Mouse (Mus musculus): ENCODE results near the gene Hnrnpul2. TPM values are rescaled to one million over a fixed set of nuclear protein-coding genes. Genes with fewer than 3 reads are reported as not detected.

Hnrnpul2 gene
- polyA plus RNA-seq (2015; fragmentation: Nextera tagmentation; extraction: Ambion mirVana): 6.9 and 7.5 TPM in 2 replicates

DNA sequence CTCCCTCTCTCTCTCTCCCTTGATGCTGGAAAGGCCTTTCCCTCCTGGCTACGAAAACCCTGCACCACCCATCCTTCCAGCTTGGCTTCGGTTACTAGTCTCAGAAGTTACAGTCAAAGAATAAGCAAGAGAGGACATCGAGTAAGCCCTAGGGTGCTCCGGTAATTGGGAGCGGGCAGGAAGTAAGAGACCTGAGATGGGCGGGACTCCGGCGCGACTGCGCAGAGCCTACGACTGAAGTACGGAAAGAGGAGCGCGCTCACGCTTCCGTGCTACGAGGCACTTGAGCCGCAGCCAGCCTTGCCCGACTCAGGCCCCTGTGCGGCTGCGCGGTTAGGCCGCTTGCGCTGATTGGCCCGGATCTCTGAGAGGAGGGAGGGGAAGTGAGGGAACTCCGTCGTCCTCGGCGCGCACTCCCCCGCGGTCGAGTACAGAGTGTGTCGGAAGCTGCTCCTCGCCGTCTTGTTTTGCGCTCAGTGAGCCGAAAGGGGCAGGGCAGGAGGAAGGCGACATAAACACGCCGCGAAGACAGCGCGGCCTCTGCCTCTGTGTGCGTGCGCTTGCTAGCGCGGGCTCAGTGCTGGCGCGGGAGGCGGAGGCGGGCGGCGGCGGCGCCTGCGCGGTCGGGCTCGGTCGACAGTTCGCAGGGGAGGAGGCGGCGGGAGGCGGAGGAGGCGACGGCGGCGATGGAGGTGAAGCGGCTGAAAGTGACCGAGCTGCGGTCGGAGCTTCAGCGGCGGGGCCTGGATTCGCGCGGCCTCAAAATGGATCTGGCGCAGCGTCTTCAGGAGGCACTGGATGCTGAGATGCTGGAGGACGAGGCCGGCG, at the start of gene Hnrnpul2:
Hnrnpul2 (plus strand) TSS at position 415 of the 828 bp plus-strand sequence.

DNA sequence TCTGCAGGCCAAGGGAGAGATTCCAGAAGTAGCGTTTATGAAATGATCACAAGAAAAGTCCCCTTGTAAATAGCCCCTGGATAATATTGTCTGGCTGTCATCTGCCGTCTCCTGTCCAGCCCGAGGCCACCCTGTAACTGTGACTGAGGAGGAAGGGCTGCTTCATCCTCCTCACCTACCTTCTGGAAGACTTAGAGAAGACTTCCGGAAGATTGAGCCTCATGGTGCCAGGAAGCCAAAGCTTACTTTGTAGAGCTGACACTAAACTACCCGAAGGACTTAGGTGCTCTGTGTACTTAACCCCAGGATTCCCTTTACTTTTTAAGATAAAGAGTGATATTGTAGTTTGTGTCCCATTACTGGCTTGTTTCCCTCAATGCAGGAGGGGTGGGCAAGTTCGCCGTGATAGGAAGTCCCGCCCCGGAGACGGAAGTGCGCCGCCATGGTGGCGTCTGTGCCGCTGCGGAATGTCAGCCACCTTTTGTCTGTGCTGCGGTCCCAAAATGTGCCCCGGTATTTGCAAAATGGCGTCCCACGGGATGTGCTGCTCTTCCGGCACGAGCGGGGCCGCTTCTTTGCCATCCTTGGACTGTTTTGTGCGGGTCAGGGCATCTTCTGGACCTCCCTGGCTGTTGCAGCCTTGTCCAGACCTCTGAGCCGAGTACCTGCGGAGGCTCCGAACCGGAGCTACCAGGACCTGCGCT, 49.1 kb upstream of the Hnrnpul2 start, which contains the start of gene Tmem223:
Tmem223 (plus strand) TSS at position 430 of the 704 bp plus-strand sequence.

DNA sequence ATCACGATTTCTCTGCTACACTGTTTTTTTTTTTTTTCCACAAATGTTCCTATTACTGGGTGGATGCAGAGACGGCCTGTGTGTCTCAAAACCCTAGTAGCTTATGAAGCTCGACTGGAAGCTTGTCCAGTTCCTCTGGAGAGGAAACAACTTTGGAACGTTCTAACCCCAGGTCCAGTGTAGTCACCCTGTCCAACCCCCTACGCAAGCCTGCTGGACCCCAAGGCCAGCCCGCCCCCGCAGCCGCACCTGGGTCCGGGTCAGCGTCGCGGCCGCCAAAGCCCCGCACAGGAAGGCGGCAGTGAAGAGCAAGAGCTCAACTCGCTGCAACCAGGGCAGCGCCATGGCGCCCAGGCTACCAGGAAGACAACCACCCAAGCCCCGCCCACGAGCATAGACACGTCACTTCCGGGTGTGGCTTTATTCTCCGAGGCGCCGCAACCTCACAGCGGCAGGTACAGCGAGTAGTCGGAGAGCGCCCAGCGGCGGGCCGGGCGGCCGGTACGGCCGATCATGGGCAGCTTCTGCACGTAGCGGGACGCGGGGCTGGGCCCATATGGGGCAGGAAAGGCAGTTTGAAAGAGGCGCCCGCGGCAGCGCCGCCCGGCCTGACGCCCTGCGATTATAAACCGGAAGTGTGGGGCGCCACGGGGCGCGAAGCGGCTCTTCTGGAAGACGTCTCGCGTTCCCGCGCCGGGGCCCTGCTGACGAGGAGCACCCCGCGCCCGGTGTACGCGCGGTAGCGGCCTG, 45.5 kb upstream of the Hnrnpul2 start, which contains the start of gene Tmem179b:
Tmem179b (minus strand) TSS at position 382 of the 750 bp plus-strand sequence.

DNA sequence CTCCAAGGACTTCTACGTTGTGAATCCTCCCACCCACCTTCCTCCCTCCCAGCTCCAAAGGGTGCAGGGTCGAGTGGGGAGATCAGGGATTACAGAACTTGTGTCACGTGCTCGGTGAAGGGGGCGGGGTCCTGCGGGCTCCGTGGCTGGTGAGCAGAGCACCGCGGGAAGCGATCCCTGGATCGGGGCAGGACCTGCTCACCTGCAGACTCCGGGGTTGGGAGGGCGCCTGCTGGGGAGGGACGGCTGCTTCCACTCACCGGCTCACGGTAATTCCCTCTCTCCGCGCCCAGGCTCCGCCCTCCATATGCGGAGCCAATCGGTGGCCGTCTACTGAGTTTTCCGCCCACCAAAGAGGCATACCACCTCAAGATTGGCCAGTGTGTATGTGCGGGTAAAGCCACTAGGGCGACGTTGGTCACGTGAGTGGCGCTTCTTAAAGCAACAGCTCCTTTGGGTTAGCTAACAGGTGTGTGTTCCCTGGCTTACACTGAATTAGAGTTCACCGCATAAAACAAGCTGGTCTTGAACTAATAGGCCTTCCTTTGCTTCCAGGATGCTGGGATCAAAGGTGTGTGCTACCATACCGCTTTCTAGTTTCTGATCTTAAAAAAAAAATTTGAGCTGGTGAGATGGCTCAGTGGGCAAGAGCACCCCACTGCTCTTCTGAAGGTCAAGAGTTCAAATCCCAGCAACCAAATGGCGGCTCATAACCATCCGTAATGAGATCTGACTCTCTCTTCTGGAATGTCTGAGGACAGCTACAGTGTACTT, 33.6 kb upstream of the Hnrnpul2 start, which contains the start of gene Taf6l:
Taf6l (minus strand) TSS at position 410 of the 774 bp plus-strand sequence.

DNA sequence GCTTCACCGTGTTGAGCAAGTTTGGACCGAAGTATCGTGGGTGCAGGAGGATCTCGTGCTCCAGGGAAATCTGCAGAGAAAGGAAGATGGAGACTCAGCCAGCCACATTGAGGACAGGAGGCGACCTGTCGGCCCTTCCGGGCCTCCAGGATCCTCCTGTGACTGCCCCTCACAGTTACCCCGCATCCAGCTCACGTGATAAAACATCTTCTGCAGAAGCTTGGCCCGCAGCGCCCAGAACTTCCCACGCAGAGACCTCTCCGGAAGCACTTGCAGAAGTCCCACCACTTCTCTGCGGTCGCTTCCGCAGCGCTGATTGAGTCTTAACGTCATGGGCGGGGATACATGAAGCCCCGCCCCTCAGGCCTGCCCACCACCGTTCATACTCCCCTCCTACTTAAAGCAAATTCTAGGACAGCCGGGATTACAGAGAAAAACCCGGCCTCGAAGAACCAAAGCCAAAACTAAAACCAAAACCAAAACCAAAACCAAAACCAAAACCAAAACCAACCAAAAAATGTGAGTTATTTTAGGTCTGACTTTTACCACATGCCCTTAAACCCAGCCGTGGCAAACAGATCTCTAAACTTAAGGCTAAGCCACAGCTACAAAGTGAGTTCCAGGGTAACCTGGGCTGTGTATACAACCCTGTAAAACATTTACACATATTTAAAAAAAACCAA, 21.4 kb upstream of the Hnrnpul2 start, which contains the start of gene Polr2g:
Polr2g (minus strand) TSS at position 314 of the 683 bp plus-strand sequence.

DNA sequence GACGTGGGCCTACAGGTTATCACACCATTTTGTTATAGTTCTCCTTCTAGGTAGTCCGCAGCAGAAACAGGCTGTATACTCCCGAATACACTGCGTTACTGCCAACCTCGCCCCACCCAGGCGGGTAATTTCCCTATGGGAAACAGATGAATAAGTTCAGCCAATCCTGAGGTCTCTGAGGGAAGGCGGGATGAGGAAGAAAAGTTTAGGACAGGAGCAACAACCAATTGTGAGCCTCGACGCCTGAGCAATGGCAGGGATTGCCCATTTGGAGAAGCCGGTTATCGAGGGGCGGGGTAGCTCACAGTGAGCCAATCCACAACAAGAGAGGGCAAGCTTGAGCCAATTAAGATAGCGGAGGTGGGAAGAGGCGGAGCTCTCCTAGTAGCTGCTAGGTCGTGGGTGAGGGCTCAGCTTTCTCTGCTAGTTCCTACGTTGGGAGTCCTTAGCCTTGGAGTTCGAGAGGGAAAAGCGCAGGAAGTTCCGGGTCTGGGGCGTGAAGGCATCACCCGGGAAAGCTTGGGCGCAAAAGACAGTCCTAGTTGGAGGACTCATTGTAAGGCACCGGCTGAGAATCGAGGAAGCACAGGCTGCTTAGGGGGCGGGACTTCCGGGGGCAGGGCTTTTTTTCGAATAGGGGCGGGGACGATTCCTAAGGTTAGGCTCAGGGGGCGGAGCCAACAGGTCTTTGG, 17.5 kb upstream of the Hnrnpul2 start, which contains the start of gene Zbtb3:
Zbtb3 (plus strand) TSS at position 426 of the 692 bp plus-strand sequence.

DNA sequence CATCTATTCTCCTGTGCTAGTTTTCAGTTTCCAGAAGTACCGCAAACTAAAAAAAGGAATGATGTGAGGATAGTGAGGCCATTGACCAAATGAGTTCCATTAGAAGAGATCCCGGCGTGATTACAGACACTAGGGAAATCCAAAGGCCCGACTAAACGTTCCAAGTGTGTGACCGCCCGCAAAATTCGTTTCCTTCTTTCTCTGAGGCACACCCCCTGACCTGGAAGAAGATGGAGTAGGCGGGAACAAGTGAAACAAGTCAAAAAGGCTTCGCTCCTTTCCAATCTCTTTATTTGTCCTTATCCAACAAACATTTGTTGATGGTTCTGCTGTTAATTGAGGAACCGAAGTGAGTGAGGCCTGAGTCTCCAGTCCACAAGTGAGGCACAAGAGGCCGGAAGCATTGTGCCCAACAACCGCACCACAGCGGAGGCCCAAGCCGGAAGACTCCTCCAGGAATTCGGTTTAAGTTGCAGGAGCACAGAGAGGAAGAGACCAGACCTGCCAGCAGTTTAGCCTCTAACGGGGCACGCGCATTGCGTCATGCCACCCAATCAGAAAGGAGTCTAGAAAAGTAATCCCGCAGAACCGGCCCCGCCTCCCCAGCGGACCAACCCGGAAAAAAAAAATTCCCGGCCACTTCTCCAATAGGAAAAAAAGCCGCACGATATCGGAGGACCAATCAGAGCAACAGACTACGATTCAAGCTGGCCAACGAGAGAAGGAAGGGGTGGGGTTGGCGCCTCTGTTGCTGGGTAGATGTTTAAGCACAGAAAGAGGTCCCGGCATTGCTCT, 812 bp upstream of the Hnrnpul2 start, which contains the start of gene Ttc9c:
Ttc9c (minus strand) TSS at position 533 of the 795 bp plus-strand sequence.

DNA sequence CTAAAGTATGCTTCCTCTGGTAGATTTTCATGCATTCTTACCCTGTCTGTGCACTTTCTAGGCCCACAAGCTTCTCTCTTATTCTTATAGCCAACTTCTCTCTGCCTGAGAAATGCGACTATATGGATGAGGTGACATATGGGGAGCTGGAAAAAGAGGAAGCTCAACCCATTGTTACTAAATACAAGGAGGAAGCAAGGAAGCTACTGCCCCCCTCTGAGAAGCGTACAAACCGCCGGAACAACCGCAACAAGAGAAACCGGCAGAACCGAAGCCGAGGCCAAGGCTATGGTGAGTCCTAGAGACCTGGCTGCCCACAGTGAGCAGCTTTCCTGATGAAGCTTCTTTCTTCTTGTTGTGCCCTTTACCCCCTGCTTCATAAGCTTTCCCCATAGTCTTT, 9.8 kb downstream of the Hnrnpul2 start, which contains the start of gene AC129217.1:
AC129217.1 (plus strand) TSS at position 114 of the 400 bp plus-strand sequence.

DNA sequence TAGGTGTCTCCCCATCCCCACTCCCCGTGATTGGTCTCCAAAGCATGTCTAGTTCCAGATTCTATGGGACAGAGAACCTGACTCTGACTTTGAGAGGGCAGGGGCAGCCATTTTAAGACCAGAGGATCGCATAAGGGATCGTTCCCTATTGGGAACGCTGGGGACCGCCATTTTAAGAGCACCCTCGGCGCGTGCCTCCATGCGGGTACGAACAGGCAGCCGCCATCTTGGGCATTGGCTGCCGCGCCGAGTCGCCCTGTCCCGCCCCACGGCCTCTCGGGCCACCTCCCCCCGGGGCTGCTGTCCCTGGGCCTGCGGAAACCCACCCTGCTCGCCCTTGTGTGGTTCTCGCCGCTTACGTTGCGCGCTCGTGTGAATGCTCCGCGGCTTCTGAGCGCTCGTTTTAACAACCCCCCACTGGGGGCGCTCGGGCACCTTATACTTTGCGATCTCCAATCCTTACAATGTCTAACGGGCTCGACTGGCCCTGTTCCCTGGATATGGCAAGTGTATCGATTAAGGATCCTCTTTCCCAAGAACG, 17.5 kb downstream of the Hnrnpul2 start, which contains the start of gene Bscl2:
Bscl2 (plus strand) TSS at position 217 of the 541 bp plus-strand sequence.

DNA sequence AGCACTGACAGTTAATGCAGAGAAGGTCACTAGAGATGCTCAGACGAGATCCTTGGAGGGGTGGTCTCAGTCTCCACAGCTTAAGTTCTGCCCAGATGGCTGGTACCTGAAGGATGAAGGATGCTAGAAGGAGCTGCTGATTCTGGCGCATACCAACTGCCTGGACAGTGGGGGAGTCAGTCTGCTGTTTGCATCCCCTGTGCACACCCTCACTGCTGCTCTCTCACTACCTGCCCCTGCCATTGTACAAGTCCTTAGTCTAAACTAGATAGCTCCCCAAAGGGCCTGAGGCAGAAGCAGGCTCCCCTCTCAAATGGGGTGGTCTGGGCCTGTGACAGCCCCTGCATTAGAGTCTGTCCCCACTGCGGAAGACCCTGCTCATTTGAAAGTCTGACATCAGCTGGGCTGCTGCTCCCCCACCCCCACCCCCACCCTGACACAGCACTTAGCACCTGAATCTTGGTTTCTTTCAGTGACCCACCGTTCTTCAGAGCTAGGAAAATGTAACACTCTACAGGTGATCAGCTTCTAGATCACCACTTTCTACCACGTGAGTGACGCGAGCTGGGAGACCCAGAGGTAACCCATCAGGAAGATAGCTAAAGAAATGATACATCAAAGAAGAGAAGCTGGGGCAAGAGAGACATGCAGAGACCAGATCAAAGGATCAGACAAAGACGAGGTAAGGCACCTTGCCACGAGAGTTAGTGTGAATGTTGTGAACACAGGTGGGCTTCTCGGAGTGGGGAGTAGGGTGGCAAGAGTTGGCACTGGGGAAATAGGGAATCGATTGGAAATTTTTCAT, 19.5 kb downstream of the Hnrnpul2 start, which contains the start of gene Gng3:
Gng3 (minus strand) TSS at position 92 of the 805 bp plus-strand sequence.

DNA sequence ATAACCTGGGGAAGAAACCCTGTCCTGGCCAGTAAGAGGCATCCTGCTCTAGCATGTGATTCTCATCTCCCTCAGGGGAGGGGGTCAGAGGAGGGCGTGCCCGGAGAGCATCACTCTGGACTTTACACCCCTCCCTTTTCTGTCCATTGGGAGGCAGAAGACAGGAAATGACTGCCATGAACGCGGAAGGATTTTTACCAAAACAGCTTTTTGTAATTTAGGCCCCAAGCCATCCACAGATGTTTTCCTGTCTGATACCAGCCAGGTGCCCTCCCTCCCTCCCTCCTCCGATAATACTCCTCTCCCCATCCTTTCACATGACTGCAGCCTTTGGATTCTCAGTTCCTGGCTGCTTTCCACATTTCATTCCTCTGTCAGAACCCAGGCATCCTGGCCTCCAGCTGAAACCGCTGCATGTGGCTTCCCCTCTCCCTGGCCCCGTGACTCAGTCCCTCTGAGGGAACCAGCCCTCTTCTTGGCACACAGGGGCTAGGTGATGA, 30.6 kb downstream of the Hnrnpul2 start, which contains the start of gene Lrrn4cl:
Lrrn4cl (plus strand) TSS at position 367 of the 500 bp plus-strand sequence.

DNA sequence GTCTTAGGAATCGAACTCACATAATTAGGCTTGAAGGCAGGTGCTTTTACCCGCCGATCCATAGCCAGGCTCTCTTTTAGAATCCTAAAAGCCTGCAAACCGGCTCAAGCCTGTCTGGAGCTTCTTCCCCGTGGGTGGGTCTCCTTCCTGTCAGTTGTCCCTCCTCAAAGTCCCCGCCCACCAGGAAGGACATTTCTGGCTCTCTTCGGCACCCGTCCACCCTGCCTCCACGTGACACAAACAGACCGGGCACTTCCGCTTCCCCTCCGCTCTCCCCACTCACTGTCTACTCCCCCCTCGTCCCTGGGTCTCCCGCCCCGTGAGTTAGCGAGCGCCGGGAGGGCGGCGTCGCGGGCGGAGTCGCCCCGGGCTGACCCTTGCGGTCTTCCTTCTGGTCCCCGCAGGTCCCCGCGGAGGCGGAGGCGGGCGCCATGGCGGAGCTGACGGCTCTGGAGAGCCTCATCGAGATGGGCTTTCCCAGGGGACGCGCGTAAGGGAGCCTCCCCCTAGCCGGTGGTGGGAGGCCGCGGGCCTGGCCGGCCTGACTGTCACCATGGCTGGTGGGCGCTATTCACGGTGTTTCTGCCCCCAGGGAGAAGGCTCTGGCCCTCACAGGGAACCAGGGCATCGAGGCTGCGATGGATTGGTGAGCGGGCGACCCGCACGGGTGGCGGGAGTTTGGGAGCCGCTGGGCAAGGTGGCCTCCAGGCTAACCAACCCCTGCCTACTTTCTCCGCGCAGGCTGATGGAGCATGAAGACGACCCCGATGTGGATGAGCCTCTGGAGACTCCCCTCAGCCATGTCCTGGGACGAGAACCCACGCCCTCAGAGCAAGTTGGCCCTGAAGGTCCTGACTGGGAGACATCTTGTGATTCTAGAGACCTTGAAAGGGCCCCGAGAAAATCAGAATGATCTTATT, 51.7 kb downstream of the Hnrnpul2 start, which contains the start of gene Ubxn1:
Ubxn1 (plus strand) TSS at position 230 of the 920 bp plus-strand sequence.

DNA sequence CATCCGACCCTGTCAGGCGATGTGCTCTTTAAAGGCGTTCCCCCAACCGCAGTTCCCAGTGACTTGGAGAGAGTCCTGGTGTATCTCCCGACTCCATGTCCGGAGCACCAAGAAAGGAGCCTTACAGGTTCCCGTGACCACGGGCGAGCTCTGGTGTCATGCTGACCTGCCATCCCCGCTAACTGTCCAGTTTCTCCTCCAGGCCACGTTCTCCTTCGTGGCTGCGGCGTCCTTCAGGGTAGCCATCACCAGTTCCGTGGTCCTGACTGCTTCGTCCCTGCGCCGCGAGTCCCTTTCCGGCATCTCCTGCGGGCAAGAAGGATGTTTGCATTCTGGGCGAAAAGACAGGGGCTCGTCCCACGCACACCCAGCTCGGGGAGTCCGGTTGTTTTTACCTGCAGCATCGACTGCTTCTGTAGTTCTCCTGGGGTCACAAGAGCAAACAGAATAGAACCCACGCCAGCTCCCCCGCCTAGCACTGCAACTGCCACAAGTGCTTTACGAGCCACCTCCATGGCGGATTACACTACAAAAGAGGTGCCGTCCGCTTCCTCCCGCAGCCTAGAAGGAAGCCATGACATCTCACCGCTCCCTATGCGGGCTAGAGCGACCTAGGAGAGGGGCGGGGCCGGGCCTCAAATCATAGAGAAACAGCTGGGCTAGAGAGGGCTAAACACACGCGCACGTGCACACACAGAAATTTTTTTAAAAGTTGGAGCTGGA, 60.7 kb downstream of the Hnrnpul2 start, which contains the start of gene Uqcc3:
Uqcc3 (minus strand) TSS at position 613 of the 723 bp plus-strand sequence.

DNA sequence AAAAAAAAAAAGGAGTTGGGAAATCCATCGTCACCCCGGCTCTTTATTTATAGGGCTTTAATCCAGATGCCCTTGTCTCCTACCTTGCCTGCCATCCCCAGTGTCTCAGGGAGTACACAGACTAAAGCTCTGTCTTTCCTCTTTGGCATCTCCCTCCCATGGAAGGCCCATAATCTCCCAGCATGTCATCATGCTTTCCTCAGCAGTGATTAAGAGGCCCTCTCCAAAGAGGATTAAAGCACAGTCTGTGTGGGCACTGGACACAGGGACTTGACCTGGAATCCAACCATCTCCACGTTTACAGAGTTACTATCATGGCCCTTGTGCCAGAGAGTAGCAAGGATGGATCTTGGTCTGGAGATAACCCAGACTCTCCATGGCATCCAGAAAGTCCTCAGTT, 63.8 kb downstream of the Hnrnpul2 start, which contains the start of the genes Lbhd1 and Gm49403:
Lbhd1 (plus strand) TSS at position 117 of the 400 bp plus-strand sequence.
Gm49403 (plus strand) TSS at position 315 of the 400 bp plus-strand sequence.

All from neural tube, postnatal 0 days (tissue).